Mouse (Mus musculus) right cerebral cortex, adult 2 months (tissue): Measurements from ENCODE around the gene Cobll1.

ENCODE experiments used
- DNase-seq, 2 experiments: peaks; one replicate each; pipeline ENCODE4 v3.0.0; 2021 to 2022; ENCODE audit warnings: low spot score in 2 of 2

The Cobll1 gene

DNA sequence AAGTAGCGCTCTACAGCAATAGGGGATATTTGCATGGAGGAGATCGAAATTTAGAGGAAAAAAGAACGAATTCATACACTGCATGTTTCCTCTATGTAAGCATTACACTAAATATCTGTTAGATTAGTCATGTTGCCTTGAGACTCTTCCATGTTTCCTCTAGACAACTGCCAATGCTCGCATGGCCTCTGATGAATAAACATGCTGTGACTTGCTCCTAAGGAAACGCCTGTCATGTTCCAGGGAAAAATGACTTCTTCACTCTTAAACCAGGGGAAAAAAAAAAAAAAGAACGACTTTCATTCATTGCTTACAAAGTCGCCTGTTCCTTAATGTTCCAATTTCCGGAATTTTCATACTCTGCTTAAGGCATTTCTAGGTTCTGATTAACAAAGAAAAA is 2.1 kb downstream of the Cobll1 start:
- DNase-seq: no peak

- DNase-seq: no peak
Observed at GRCm38 (mm10) chr2:65236644-65237043, 2.6 kb downstream of the Cobll1 start.

GRCm38 (mm10) chr2:65232756-65233535 is 6.3 kb downstream of the Cobll1 start:
- DNase-seq: no peak

DNA sequence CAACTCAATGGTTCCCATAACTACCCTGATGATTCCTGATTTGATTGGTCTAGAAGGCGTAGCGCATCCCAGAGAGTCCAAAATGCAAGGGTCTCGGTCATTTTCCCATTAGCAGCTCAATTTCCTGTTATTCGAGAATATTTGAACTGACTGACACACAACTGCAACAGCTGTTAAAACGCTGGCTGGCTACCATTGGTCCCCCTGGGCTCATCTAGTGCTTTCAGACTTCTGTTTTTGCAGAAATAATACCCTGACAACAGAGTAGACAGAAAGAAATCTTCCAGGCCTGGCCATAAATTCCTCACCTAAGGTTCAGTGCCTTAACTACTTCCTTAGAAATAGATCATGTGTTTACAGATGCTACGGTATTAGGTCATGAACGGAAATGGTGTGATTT is 10.8 kb downstream of the Cobll1 start:
- DNase-seq: no peak

DNA sequence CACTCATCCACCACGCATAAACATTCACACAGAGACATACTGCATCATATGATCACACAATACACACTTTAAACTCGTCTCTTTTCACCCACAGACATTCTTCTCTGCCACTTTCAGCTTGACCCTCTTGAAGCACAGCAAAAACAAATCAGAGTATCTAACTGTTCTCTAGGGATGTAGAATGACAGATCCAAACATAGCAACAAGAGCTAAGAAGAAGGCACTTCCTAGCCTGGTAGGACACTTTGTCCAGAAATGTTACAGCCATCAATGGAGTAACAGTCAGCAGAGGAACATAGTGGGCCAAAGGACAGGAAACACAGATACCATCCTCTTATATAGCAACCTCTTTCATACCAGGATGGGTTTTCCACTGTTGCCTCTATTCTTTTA is 11.3 kb downstream of the Cobll1 start:
- DNase-seq: no peak

DNA sequence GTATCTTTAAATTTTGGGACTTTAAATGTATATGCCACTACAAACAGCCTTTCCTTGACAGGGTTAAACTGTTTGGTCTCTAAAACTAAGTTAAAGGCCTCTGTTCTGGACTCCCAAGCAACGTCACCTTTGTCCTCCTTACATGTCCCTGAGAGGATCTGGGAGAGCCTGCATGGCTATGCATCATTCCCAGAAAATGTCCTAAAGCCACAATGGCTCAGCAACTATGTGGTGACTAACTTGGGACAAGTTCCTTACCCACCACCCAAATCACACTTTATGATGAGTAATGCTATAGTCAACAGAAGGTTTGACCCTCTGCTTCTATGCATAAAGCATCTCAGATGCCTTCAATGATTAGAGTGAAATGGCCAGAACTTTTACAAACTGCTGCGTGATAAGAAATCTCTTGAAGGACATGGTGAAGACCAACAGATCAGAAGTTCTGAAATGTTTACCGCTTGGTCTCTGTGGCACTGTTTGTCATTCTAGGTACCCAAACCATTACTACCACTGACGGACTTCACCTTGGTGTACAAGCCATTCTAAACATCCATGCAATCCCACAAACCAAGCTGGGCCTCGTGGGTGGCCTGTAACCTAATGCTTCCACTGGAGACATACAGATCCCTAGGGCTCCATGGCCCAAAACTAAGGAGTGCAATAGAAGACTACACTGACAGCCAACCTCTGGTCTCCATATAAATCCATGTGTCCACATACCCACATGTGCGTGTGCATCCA is 11.9 kb downstream of the Cobll1 start:
- no peak for DNase-seq

DNA sequence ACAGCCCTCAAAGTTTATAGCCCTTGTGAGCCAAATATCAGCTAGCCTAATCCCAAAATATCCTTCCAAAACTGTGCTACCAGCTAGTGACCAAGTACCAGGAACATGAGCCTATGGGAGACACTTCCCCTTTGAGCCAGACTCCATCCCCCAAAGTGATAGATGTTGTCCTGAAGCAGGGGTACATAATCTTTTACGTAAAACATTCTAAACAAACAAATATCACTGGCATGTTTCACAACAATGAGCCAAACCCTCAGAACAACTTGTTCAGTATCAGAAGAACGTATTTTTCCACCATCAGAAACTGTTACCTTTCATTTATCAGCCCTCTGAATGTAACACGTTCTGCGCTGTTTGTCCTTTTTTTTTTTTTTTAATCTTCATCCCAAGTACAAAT is 12.7 kb downstream of the Cobll1 start:
- DNase-seq: no peak

GRCm38 (mm10) chr2:65223956-65224735 is 15.1 kb downstream of the Cobll1 start:
- DNase-seq: no peak

DNA sequence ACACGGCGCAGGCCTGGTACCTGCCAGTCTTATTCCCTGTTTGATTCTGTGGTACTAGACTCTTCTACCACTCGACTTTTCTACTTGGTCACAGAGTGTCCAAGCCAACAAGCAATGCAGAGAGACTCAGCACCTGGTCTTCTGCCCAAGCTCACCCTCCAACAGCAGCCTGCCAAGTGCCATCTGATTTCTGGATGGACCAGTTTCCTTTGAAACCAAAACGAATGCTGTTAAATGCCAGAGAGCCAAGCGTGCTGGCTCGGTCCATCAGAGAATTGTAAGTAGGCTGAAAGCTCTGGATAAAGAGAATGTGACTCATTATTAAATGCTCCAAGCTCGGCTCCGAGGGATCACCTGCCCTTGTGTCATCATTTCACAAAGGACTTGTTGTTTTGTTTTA is 16.2 kb downstream of the Cobll1 start:
- no peak for DNase-seq

- no peak for DNase-seq
Observed at GRCm38 (mm10) chr2:65221646-65222045, 17.6 kb downstream of the Cobll1 start.

- DNase-seq: no peak
Observed at GRCm38 (mm10) chr2:65220563-65220962, 18.6 kb downstream of the Cobll1 start.

GRCm38 (mm10) chr2:65219375-65220135 is 19.6 kb downstream of the Cobll1 start:
- DNase-seq: no peak

DNA sequence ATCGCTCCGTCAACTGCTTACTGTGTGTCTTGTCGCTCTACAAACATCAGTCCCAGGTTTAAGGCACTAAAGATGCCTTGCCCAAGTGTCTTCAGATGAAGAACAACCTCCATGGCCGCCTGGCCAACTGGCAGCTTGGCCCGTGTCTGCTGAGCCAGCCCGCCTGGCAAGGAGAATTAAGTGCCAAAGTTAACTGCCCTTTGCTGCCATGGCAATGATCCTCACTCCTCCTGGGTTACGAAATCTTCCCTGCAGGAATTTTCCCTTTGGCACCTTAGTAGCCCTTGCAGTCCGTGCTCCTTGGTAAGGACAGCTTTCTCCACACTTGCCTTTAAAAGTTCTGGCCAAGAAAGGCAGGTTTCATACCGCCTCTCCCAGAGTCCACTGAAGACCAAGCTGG is 20.9 kb downstream of the Cobll1 start:
- DNase-seq: no peak

GRCm38 (mm10) chr2:65217677-65218076 is 21.5 kb downstream of the Cobll1 start:
- no peak for DNase-seq

DNA sequence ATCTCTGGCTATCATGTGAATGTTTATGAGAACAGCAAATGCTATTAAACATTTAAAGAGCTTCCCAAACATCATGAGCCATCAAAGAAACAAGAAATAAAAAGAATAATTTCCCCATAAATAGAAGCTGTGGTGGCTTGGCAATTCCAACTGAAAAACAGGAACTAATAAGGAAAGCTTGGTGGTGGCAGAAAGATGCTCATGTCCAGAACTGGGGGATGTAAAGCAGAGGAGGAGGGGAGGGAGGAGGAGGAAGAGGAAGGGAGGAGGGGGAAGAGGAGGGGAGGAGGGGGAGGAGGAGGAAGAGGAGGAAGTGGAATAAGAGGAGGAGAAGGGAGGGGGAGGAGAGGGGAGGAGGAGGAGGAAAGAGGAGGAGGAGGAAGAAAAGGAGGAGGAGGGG is 23.0 kb downstream of the Cobll1 start:
- DNase-seq: no peak

DNA sequence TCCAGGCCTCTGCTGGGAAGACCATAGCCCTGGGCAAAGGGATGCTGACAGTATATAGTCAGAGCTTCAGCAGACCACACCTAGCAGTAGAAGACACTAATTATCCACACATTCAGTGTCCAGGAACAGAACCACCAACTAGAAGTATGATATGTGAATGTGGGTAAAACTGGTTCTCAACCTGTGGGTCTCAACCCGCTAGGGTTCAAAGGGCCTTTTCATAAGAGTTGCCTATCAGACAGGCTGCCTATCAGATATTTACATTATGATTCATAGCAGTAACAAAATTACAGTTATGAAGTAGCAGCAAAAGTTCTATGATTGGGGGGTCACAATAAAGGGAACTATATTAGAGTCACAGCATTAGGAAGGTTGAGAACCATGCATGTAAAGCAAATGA is 24.6 kb downstream of the Cobll1 start:
- DNase-seq: no peak

- no peak for DNase-seq
Observed at GRCm38 (mm10) chr2:65213675-65214074, 25.5 kb downstream of the Cobll1 start.

GRCm38 (mm10) chr2:65211620-65212019 is 27.6 kb downstream of the Cobll1 start:
- DNase-seq: no peak

DNA sequence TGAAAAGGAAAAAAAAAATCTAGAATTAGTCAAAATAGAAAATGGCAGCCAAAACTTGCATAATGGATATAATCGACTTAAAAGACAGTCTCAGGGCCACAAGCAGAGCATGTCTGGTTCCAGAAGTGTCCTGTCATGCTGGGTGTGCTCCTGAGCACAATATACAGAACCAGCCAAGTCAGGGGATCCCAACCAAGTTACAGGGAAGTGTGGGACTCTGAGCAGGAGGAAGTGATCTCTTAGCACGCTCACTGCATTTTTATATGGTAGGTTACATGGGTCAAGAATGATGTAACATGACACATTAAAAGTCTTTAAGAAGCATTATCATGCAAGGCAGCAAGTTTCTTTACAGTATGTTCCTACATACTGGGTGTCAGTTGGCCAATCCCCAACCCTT is 31.5 kb downstream of the Cobll1 start:
- no peak for DNase-seq

DNA sequence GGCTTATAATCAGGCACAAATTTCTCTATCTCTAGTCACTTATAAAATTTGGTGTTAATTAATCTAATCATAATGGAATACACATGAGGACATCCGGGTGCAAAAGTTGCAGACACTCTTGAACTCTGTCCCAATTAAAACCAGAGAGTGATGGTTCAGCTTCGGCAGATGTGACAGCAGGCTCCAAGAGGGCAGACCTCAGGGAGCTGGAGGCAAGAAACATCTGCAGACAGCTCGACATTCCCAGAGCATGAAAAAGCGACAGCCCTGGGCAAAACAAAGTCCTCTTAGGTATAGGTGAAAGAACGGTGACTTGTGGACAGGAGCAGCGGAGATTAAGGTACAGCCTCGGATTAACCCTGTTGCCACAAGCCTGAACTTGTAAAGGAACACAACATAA is 35.5 kb downstream of the Cobll1 start:
- no peak for DNase-seq

- no peak for DNase-seq
Observed at GRCm38 (mm10) chr2:65199706-65200105, 39.5 kb downstream of the Cobll1 start.

DNA sequence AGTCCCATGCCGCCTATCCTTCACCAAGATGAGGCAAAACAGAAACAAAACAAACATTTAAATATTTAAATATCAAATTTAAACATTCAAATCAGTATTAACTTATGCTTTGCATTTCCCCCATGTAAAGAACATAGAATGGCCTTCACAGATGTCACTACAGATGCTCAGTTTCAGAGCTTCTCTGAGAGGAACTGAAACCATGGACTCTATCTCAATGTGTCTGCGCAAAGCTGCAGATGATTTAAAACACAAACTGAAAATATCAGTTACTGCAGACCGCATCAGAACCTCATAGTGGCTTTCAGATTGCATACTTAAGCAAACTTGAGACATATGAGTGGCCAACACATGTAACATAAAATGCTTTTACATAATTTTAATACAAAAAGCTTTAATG is 40.6 kb downstream of the Cobll1 start:
- DNase-seq: no peak
